Mouse (Mus musculus): ENCODE data around the gene Nprl3.
A peak's percentile ranks its signal among the peaks of the same experiment; 100 is the strongest.

The Nprl3 gene

DNA sequence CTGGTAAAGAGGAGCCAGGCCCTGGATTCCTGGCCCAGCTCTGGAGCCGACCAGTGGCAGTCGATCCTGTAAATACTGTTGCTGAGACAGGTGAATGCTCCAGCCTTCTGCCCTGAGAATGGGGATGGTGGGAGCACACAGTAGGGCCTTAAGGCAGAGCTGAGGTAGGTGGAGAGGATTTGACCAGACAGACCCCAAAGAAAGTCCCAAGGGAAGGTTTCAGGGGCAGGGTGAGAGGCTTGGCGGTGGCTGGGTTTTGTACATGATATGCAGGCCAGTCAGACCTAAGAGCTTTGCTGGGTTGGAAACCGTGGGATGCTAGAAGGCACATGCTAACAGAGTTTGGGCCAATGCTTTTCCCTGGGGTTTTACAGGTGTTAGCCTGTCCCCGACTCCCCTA is 72.9 kb downstream of the Nprl3 start:
- no peak for DNase-seq

DNA sequence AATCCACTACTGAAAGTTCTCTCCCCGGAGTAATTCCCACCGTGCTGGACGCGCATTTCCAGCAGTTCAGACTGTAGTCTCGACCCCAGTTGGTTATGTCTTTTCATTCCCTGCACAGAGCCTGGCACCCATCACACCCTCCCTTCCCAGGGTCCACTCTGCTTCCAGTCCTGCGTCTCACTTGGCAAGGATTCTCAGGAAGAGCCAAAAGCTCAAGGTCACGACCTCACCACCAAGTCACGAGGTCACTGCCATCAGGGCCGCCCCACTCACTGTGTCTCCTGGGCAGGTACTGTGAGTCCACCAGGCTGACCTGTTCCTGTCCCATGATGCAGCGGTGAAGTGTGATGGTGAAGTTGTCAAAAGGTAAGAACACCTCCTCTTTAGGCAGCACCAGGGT is 73.4 kb downstream of the Nprl3 start:
- DNase-seq: peak; percentile 49

DNA sequence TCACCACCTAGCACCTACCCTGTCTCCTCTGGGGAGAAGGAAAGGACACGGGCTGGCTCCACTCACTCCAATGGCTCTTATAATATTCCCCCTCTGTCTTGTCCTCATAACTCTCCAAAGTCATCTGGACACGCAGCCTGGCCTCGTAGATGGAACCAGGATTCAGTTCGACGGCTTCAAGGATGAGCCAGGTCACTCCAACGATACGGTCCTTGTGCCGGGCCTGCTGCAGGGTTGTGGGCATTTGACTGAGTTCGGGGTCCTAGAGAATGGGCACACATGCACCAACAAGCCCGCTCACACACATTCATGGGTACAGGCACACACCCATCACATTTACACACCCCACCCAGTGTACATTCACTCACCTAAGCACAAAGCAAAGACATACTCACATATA is 74.4 kb downstream of the Nprl3 start:
- DNase-seq: peak; percentile 55

DNA sequence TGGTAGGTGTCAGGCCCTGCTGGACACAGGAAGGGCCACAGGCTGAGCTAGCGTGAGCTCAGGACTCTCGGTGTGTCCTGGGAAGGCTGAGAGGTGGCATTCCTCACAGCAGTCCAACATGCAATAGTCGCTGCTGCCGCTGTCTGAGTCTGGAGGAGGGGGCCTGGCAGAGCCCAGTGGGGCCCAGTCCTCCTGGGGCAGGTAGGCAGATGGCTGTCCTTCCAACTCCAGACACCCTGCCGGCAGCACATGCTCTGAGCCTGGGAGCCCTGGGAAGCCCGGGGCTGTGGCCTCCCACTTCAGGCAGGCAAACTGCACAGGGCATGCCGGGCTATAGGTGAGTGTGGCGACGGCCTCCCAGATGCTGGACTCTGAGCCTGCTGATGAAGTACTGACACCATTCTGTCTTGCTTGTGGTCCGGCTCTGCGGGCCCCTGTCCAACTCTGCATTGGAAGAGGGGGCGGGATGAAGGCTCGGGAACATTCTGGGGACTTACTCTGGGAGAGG is 76.8 kb downstream of the Nprl3 start:
- peak; percentile 88 for DNase-seq

GRCm38 (mm10) chr11:32190119-32190518 is 77.4 kb downstream of the Nprl3 start:
- DNase-seq: peak; percentile 87

- peak; percentile 85 for DNase-seq
These were observed 78.1 kb downstream of the Nprl3 start for GRCm38 (mm10) chr11:32189434-32189833.

DNA sequence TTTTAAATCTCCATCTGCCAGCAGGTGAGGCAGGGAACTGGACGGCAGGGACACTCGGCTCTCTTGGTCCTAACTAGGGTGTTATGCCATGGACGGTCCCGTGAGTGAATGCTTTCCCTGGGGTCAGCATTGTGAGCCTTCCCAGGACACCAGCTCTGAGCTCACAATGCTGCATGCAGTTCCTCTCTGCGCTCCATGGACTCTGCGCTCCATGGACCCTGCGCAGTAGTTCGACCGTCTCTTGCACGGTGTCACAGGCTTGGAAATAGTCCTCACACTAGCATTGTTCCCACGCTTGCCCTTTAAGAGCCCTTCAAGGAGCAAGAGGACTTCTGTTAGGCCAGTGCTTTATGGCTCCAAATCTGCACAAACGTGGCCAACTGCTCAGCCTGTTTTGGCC is 78.6 kb downstream of the Nprl3 start:
- no peak for DNase-seq

DNA sequence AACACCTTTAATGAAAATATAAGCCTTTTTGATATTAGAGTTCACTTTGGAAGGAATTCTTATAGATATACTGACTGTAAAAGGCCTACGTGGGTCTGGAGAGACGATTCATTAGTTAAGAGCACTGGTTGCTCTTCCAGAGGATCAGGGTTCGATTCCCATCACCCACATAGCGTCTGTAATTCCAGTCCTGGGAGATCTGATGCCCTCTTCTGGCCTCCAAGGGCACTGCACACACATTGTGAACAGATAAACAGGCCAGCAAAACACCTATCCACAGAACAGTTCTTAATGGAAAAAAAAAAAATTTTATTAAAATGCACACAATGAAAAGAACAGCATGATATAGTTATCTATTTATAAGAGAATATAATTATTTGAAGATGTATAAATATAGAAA is 80.3 kb downstream of the Nprl3 start:
- DNase-seq: peak; percentile 53

DNA sequence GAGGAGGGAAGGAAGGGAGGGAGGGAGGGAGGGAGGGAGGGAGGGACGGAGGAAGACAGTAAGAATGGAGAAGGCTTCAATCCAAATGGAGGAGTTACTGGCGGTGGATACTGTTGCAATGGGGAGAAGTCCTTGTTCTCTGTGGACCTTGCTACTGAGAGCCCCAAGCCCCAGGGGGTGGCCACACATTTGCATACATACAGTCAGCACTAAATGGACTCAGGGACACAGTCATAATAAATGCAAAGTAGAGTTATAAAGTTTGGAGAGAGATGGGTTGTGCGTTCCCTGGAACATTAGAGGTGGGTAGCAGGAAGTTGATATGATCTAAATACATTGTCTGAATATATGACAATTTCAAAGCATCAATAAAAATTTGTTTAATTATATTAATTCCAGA is 81.5 kb downstream of the Nprl3 start:
- peak; percentile 31 for DNase-seq

DNA sequence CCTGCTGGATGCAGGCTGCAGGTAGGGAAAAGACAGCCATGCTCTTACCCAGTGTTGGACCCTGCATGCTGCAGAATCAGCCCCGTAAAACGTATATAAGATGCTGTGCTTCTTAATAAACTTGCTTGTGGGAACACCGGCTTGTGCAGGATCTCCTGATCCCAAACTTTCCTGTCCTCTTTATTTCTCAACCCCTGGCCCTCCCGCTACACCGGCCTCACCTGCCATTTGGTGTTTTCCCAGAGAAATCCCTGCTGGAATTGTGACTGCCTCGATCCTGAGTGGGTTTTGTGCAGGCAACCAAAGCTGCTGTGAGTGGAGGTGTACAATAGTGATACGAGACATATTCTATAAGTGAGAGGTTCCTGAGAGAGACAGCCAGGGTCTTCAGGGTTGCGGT is 83.0 kb downstream of the Nprl3 start:
- DNase-seq: no peak

DNA sequence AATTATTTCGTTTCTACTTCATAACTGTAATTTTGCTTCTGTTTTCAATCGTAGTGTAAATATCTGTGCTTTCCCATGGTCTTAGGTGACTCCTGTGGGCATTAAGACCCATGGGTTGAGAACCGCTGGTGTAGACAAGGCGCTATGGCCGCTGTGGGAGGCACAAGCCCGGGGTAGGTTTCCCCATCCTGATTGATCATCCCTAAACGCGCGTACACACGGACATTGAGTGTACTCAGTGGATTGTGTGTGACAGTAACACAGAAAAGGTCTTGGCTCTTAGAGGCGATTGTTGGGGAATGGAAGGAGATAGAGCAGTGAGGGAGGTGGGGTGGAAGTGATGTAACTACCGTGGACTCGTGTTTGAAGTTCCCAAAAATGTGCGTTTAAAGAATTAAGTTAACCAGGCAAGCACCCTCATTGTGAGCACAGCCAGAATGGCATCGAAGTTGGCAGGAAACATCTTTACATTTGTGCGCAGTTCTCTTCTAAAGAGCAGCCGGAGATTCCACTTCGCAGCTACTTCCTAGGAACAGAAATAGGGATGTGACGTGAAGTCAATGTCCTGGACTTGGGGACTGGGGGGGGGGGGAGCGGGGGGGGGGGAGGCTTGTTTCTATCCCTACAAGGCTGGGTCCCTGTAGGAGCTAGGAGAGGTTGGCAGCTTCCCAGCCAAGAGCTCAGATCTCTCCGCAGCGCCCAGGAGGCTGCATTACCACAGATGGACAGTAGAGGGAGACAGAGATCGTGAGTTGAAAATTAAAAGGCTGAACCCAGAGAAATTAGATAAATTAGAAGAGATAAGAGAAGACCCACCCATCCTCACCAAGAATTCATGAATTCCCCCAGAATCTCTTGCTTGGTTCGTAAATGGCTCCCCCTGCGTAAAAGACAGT is 85.3 kb downstream of the Nprl3 start:
- DNase-seq: peak; percentile 93

- DNase-seq: peak; percentile 77
These were observed 86.3 kb downstream of the Nprl3 start for GRCm38 (mm10) chr11:32181246-32181645.

DNA sequence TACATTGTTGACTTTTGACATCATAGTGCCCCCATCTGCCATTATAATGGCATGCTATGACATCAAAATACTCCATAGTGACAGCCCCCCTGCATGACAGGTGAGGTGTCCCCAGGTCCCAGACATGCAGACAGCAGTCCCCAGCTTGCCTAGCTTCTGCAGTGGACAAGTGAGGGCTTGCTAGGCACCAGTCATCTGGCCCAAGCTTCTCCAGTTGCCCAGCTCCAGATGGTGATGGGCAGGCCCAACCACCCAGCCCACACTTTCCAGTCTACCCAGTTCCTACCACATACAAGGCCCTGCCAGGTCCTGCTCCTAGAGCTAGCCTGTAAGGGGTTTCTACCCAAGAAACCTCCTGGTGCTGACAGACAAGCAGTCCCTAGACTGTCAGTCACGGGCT is 89.0 kb downstream of the Nprl3 start:
- DNase-seq: peak; percentile 58

Data from heart, adult 11 months (tissue).